Mouse (Mus musculus) adrenal gland (tissue): ENCODE data around the gene Ap1s2.

Experiments used
- intact Hi-C: fragments of 180-260 bp; cut with DNase I; formaldehyde crosslinking; loops from one replicate; pipeline ENCODE4 v1.15.1; 2025

Ap1s2 gene

DNA sequence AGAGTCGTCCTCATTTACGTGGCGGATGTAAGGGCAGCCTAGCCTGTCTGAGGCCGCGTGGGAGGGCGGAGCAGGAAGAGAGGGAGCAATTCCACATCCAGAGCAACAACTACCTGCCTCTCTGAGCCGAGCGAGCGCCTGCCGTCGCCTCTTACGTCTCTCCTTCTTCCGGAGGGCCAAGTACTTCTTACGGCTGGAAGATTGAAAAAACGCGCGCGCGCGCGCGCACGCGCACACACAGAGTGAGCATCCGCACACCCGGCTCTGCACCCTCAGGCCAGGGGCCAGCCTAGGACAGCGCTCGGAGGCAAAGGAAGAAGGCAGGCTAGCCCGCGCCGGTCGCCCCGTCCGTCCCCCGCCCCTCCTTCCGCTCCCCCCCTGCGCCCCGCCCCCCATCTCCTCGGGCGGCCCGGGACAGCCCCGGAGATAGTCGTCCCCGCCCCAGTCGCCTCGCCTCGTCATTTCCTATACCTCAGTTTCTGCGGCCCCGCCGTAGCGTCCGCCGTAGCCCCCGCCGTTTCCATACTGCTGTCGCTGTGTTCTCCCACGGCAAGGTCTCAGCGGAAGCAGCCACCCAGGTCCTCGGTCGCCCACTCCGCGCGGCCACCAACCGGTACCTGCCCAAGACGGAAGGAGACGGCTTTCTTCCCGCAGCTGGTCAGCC is 49.1 kb downstream of the Ap1s2 start:
- intact Hi-C loops = no loop called here

DNA sequence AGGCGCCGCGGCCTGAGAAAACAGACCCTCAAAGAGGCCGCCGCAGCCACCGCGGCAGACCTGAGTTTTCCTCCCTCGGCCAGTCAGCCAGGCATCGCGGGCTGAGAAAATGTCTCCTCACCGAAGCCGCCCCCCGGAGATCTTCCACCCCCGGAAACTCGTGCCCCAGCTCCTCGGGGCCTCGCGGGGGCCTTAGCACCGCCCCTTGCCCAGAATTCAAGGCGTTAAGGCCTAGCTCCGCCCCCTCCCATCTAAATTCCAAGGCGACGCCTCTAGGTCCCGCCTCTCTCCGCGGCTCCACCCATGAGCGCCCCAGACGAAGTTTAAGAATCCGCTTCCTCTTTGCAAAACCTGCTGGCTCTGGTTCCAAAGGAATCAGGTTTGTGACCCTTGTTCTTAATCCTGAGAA is 49.7 kb downstream of the Ap1s2 start, which contains the start of gene Zrsr2:
Zrsr2 (minus strand) TSS at position 195 of the 409 bp plus-strand sequence.
- intact Hi-C loops = no loop called here

DNA sequence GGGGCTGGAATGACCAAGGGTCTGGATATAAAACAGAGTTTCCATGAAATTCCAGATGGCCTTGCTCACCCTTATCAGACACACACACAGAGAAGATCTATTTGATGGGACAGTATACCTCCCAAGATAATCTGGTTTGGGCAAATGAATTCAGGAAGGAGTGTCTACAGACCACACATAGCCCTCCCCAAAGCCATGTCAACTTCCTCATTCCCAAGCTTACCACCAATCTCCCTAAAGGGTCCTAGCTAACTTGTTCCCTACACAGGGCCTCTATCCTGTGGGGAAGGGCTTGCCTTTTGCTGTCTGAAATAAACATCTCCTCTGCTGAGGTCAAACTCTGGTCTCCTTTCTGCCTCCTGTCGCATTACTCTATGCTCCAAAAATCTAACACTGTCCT is 72.3 kb downstream of the Ap1s2 start:
- intact Hi-C loops = no loop called here

DNA sequence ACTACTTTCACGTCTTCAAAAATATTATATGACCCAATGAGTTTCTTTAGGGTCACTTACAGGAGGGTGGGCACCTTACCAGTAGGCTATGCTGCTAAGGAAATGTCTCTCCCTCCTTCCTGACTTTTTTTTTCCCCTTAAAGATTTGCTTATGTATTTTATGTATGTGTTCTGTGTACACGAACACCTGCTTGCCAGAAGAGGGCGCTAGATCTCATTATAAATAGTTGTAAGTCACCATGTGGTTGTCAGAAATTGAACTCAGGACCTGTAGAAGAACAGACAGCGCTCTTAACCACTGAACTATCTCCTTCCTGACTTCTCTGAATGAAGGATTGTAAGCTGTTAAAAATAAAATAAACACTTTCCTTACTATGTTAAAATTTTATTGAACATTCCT is 72.7 kb downstream of the Ap1s2 start:
- intact Hi-C loops = no loop called here

DNA sequence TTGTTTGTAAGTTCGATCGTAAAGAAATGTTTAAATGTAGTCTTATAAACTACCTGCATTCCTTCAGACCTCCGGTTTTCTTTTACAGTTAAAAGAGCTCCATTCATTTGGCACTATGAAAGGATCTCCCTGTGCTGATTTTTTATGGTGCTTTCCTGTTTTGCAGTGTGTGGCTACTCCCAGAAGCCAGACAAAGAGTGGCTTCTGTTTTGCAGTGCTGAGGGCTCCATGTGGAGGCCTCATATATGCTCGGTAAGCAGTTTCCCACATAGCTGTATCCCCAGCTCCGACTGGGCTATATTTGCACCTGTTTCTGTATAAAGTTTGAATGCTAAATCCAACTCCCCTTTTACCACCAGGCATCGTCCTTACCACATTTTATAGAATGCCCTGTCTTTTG is 73.3 kb downstream of the Ap1s2 start:
- intact Hi-C loops = no loop called here
